Mouse (Mus musculus): ENCODE measurements around the gene Bex3.

DNA sequence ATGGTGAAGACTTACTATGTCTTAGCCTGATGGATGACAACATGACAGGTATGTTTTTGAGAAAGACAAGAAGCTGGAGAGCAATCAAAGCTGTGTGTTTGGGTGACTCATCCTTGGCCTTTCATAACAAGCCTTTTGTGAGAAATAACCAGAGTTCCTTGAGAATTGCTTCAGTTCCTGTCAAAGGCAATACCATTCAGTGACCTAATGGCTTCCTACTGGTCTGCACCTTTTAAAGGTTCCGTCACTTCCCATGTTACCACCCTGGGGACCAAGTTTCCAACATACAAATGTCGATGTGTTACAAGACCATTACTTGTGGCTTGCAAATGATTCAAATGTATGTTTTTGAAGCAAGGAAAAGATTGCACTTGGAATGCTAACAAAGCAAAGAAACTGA lies 26.9 kb upstream of the Bex3 start:
- no peak for TF ChIP-seq EP300 (IDR thresholded peaks at IDR 0.05; ENCODE audit: low read depth)
- TF ChIP-seq CTCF (IDR thresholded peaks at IDR 0.05; ENCODE audit: low read depth) = no peak

All from heart, postnatal 0 days (tissue).